Mouse (Mus musculus) testis, adult 2 months (tissue): ENCODE measurements around the gene Tgfa.

Experiments used
- CTCF ChIP-seq: fragments of 200-500 bp; IDR thresholded peaks from 2 replicates; pipeline ENCODE4 v1.5.1; 2012; ENCODE audit warnings: low read depth, mild to moderate bottlenecking, inconsistent platforms, low read length, moderate library complexity; ENCODE audit not compliant: control insufficient read depth, insufficient read depth, insufficient replicate concordance
- POLR2A ChIP-seq: fragments of 200-500 bp; IDR thresholded peaks from 2 replicates; pipeline ENCODE4 v1.6.1; 2012; ENCODE audit warnings: low read depth, mild to moderate bottlenecking, inconsistent platforms, low read length, moderate library complexity; ENCODE audit not compliant: control insufficient read depth

DNA sequence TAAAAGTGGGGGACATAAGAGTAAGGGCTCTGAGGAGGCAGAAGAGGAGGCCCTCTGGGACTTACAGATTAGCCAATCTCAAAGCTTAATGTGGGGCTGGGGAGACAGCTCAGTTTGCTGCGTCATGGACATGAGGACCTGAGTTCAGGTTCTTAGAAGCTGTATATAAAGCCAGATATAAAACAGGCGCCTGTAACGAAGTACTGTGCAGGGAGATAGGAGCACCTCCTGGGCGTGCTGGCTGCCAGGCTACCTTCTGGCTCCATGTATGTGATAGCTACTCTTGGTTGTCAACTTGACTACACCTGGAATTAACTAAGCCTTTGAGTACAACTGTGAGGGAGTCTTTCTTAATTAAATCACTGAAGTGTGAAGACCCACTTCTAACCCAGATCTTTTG, 110.7 kb downstream of the Tgfa start:
- TF ChIP-seq CTCF: no peak
- TF ChIP-seq POLR2A: no peak
